Mouse (Mus musculus): Measurements from ENCODE around the gene Abhd17c.

GRCm38 (mm10) chr7:84185196-84185595 lies 33.5 kb upstream of the Abhd17c start:
- TF ChIP-seq CTCF (IDR thresholded peaks at IDR 0.05; ENCODE audit: borderline replicate concordance, extremely low read depth, insufficient read depth, insufficient read length) (no peak), POLR2A (IDR thresholded peaks at IDR 0.05; ENCODE audit: borderline replicate concordance, extremely low read depth, insufficient read depth, insufficient read length, poor library complexity, severe bottlenecking) (no peak)

Data from brain, embryonic 14.5 days (tissue).